Mouse (Mus musculus): ENCODE results near the gene 9430007A20Rik.
"Not testable (repeated sequence)": the region's sequence is repeated elsewhere in the genome, so short reads cannot be mapped to it uniquely, and the experiment has no call there.

The 9430007A20Rik gene

DNA sequence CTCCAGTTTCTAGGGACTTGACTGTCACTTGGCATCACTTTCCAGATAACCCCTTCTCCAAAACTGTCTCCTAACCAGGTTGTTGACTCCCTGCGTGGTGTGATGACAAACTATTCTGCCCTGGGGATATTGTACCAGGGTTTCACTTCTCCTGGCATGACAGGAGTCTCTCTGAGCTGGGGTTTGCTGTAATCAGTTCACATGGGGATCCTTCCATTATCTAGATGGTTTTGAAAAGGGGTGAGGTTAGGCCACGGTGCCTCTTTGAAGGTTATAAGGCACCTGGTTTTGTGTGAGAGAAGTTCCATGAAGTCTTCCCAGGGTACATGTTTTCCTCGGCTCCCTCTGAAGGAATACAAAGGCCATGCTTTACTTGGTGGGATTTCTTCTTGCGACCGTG, at the start of gene 9430007A20Rik:
9430007A20Rik (plus strand) TSS at position 301 of the 400 bp plus-strand sequence.
- no peak for DNase-seq

DNA sequence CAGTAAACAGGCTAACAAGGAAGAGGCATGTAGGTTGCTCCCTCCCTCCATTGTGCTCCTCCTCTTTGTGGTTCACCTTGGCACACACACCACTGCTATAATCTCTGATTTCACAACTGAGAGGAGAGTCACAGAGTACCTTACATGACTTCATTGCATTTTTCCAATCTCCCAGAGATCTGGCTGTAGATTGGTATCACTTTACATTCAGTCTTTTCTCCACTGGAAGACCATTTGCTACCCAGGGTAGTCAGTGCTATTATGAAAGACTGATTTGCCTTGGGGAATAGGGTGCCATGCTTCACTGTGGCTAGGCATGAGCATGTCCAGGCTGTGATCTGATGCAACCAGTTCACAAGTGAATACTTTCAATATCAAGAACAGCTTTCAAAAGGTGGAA, 26.3 kb upstream of the 9430007A20Rik start:
- no peak for DNase-seq

DNA sequence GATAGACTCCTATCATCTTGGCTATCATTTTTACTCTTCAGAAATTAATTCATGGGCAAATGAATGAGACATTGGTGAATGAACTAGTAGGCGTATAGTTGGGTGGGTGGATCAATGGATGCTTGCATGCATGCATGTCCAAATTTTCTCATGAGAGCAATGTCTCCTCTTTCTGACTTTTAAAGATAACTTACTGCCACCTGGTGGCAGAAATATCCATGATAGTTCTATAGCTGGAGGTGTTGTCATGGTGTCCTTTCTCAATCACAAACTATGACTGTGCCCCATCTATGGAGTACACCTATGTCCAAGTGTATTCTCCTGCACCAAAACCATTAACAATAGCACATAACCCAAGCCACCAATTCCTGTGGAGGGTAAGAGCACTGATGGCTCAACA, 13.1 kb upstream of the 9430007A20Rik start:
- DNase-seq = no peak

DNA sequence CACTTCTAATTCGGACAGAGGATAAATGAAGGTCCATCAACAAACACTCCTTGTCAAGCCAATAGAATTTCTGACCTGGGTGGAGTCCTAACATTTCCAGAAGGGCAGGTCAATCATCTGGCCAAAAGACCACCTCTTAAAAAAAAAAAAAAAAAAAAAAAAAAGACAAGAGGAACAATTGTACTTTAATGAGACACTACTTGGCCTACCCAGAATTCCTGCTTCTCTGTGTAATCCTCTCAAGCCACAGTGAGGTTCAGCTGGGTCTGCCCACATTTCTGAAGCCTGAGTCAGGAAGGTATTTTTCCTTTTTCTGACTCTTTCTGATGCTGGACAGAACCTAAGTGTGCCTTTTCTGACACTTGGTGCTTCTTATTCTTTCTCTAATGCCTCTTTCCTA, 25.1 kb downstream of the 9430007A20Rik start:
- no peak for DNase-seq

DNA sequence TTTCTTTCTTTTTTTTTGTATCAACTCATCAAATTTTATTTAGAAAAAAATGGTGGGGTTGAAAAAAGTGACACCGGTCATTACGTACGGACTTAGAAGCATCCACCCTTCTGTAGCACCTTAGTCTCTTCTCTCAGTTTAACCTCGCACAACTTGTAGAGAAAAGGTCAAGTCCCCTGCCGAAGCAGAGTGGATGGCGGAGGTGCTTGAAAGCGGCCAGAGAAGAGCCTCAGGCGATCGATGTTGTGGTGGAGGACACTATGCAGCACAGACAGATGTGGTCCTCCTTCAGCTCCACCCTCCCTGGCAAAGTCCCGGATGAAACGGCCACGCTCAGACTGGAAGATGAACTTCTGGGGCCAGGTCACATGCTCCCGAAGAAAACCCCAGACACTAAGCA, 25.7 kb downstream of the 9430007A20Rik start:
- DNase-seq = not testable (repeated sequence)

DNA sequence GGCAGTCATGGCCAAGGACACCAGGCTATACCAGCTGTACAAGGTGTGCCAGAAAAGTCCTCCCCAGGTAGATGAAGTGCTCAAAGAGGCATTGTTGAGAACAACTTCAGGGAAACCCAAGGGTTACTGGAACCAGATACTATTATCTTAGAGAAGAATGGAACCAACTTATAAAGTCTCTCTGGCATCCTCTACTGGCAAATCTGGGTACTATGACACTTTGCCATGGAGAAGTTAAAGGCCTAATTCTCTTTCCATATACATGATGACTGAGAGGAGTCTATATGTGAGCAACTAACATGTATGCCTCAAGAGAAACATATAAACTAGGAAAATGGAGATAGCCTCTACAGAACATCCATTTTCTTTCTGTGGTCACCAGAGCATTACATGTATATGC, 31.5 kb downstream of the 9430007A20Rik start:
- DNase-seq = no peak

GRCm38 (mm10) chr4:144559792-144560191, 40.2 kb downstream of the 9430007A20Rik start:
- DNase-seq = no peak

DNA sequence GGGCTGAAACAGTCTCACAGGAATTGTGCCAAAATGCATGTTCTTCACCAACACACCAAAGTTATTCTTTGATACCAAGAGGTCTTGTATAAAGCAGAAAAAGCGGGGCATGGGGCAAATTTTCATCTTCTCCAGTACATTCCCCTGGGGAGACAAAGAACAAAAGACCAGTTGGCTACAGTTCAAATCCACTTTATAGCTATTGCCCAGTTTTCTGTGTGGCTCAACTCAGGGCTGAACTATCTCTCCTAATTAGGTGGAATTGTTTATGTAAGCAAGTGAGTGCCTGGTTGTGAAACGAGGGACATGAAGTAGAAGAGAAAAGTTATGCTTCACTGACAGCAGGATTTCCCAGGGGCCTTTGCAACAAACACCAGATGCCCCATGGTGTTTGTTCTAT, 41.6 kb downstream of the 9430007A20Rik start:
- DNase-seq = no peak

DNA sequence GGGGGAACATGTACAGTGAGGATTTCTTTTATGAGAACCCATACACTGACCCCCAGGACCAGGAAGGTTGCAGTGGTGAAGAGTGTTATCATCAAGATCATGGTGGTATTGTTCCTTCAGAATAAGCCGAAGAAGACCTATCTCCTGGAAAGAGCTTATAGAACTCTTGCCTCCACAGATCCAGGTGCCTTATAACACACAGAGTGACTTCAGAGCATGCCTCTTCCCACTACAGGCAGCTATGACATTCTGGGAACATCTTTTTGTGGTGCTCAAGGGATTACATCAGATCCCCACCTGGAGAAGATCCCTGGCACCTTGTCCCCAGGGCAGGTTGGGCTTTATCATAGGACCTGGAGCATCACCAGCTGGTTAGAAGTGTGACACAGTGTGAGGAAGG, 45.4 kb downstream of the 9430007A20Rik start, which contains the start of gene Gm13124:
Gm13124 (minus strand) TSS at position 101 of the 400 bp plus-strand sequence.
- no peak for DNase-seq

GRCm38 (mm10) chr4:144567752-144568151, 48.1 kb downstream of the 9430007A20Rik start:
- DNase-seq = no peak

Measured in spleen, adult 18-20 months (tissue).